Mouse (Mus musculus) induced T-regulatory cell, adult 2 months (primary cell): ENCODE results near the gene Zfp768.

ENCODE experiments used
- DNase-seq: peaks from one replicate; pipeline ENCODE4 v3.0.0-alpha.2; 2012; ENCODE audit warnings: low read depth

The Zfp768 gene

DNA sequence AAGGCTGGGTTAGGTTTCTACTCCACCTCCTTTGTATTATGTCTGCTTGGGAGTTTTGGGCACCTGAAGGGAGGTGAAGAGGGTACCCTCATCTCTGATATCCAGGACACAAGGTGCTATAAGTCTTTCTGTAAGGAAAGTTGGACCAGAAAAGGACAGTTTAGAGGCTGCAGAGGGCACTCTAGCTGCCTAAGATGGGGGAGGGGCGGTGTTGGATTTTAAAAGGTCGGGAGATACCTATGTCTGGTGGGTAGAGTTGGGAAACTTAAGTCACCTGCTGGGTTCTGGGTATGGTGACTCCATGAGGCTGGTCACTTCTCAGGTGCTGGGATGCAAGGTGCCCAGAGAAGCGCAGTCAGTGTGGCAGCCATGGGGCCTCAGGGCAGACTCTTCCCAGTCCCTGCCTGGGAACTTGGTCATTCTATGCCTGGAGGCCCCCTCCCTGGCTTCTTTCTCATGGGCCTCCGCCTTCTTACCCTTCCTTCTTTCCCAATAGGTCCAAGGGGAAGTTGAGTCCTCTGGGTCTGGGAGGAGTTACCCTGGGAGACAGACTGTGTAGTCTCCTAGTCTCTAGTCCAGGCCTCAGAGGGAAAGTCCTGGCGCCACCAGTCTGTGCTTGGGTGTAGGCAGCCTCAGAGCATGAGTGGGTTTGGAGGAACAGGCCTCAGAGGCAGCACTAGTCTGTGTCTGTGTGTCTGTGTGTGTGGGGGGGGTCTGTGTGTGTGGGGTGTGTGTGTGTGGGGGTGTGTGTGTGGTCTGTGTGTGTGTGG, 48.4 kb downstream of the Zfp768 start:
- DNase-seq, result peak; percentile 65

DNA sequence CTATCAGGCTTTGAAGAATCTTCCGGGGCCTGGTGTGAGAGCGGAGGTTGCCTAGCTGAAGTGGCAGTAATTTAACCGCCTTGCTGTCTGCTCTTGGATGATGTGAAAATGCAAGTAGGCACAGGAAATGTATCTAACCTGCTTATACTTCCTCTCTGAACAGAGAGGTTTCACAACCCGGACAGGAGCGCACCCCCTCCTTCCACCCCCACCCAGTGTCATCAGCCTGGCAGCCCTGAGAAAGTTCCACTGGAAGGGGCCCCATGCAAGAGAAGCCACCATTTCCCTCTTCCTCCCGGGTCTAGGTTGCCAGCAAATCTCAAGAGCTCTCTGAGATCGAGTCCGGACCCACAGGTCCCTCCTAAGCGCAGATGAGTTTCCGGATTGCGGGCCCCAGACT, 49.3 kb downstream of the Zfp768 start, which contains the start of gene Itgal:
Gene Itgal, plus strand, starts transcription at position 163 of the 400 bp plus-strand sequence.
- DNase-seq, result peak; percentile 89
